Mouse (Mus musculus) liver, adult (tissue): ENCODE measurements around the gene H2-Ab1.

Experiments used
- GATA4 ChIP-seq: IDR thresholded peaks from 2 replicates; pipeline ENCODE4 v1.6.1; 2014; ENCODE audit warnings: mild to moderate bottlenecking, low read length; ENCODE audit not compliant: insufficient replicate concordance

H2-Ab1 gene

DNA sequence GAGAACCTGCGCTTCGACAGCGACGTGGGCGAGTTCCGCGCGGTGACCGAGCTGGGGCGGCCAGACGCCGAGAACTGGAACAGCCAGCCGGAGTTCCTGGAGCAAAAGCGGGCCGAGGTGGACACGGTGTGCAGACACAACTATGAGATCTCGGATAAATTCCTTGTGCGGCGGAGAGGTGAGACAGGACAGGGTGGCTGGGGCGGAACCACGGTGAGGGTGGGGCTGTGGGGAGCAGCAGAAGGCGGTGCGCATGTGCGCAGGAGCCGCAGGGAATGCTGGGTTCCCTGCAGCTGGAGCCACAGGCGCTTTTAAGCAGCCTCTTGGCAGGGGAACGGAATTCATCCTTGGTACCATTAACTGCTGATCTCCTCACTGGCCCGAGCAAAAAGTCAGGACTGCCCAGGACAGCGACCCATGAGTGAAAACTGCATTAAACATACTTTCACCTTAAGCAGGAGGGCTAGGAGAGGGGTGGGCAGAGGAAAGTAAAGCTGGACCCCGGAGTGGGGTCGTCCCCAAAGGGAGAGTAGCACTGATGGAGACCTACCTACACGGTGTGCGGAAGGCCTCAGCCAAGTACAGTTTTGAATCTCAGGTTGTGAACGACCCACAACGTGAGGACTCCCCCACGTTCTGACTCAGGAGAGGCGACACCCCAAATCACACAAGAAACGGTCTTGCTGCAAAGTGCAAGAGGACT is 52.3 kb downstream of the H2-Ab1 start:
- TF ChIP-seq GATA4 = no peak

DNA sequence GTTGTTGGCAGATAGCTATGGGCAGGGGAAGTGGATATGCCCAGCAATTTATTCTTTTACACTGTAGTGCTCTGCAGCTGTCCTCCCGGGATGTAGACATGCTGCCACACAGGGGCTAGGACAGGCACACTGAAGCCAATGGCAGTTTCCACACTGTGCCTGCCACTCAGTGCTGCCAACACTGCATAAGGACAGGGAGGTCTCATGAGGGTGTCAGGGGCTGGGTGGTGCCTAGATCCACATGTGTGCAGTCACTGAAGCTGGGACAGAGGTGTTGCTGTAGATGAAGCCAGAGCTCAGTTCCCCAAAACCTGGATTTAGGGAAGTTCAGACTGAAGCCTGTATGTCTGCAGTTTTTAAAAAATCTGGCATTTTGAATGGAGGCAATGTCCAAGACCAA is 54.7 kb downstream of the H2-Ab1 start:
- no peak for TF ChIP-seq GATA4

DNA sequence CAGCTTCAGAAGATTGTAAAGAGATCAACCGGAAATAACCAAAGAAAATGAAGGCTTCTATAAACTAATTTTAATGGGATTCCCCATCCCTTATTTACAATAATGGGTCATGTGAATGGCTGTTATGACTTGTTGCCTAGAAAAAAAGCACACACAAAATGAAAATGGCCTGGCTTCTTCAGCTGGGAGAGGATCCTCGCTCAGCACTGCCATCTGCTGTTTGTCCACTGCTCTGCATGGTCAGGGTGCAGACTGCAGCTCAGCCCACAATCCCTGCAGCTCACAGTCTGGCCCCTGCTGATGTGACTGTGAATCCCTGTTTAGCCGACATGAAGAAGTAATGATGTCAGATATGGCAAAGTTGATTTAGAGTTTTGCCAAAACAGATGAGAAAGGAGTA is 55.9 kb downstream of the H2-Ab1 start:
- TF ChIP-seq GATA4 = no peak

DNA sequence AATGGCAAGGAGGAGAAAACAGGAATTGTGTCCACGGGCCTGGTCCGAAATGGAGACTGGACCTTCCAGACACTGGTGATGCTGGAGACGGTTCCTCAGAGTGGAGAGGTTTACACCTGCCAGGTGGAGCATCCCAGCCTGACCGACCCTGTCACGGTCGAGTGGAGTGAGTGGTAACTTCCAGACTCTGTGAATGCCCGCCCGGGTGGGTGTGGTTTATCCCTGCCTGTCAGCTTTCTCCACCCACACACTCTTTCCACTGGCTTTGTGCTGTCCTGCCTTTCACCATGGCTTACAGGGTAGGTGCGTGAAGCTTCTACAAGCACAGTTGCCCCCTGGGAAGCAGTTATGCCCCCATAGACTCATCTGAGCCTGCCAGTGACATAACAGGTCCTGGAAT is 56.8 kb downstream of the H2-Ab1 start:
- no peak for TF ChIP-seq GATA4

DNA sequence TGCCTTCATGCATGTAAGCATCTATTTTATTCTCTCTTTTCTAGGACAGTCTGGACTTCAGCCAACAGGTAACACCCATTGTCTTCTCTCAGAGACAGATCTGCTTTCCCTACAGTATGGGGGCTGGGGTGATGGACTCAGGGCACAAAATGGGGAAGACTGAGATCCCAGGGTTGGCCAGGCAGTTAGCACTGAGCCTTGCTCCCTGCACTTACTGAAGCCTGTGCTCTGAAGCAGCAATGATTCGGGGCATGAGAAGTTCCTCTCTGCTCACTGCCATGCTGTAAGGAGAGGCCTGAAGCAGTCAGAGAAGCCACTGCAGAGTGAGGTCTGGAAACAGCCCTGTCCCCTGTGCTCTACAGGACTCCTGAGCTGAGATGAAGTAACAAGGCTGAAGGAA is 58.0 kb downstream of the H2-Ab1 start:
- no peak for TF ChIP-seq GATA4

DNA sequence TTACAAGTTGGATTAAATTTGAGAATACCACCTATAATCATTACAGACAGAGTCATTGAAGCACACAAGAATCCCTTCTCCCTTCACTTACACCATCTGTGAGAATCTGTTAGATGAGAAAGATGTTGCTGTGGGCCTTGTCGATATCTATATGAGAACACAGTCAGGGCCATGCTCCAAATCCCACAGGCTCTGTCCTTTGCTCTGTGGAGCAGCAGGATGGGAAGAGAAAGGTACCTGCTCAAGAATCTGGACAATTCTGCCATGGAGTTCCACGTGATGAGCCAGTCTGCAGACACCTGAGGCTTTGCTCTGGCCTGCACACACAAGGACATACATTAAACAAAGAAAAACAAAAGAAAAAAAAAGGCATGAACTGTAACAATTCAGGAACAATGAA is 59.2 kb downstream of the H2-Ab1 start:
- no peak for TF ChIP-seq GATA4

DNA sequence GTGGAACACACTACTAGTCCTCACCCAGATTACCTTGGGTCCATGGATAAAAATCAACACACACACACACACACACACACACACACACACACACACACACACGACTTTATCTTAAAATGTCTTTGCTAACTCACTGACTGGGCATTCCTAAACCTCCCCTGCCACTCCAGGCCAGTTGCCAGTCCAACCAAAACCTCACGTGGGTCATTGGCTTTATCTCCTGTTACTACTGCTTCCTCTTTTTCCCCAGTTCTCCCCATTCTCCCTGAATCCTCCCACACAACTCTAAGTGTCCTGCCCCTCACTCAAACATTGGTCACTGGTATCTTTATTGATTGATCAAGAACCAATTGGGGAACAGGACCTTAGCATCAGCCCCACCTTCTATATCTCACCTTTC is 59.8 kb downstream of the H2-Ab1 start:
- TF ChIP-seq GATA4 = no peak
